Mouse (Mus musculus) stomach, postnatal 0 days (tissue): ENCODE measurements around the gene Fam163a.

Source experiments
- CTCF ChIP-seq: IDR thresholded peaks from 2 replicates; pipeline ENCODE4 v1.5.1; 2016; ENCODE audit warnings: antibody characterized with exemption, low read depth, mild to moderate bottlenecking, moderate library complexity
- EP300 ChIP-seq: optimal IDR thresholded peaks from 2 replicates; pipeline ENCODE3; 2016; ENCODE audit warnings: antibody characterized with exemption

DNA sequence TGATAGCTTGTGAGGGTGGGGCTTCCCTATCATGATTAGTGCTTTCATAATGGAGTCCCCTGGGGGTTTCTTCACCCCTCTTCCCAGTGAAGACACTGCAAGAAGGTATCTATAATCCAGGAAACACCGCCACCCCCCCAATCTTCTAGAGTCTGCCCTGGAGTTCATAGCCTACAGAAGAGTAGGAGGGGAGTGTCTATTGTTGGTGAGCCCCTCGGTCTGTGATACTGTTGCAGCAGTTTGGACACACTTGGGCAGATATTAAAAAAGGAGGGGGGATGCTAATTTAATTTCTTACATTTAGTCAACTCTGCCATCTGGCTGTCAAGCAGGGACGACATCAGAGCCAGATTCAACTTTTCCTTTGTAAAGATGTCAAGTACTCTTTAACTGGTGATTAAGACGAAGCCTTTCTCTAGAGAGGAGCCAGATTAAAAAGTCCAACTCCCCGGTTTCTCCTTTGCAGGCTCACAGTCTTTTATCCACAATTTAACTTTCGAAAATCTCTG, 7.0 kb upstream of the Fam163a start:
- TF ChIP-seq CTCF (no peak), EP300 (no peak)
